Mouse (Mus musculus) limb, embryonic 13.5 days (tissue): ENCODE data around the gene Aes. TPM values are rescaled to one million over a fixed set of nuclear protein-coding genes. Genes with fewer than 3 reads are reported as not detected.

ENCODE experiments used
- ATAC-seq: fragments of 200-750 bp; cut with Nextera tagmentation; 2 replicates; pipeline ENCODE4 v1.8.0; 2017; ENCODE audit warnings: low read depth, moderate number of reproducible peaks, moderate TSS enrichment; ENCODE audit not compliant: low FRiP score
- H3K27ac ChIP-seq: fragments of 300-500 bp; sonication (generic); 2 replicates; pipeline ENCODE4 v1.5.1; 2015; ENCODE audit warnings: inconsistent platforms, mild to moderate bottlenecking, moderate library complexity
- H3K27me3 ChIP-seq: fragments of 300-500 bp; sonication (generic); 2 replicates; pipeline ENCODE4 v1.6.1; 2015; ENCODE audit warnings: mild to moderate bottlenecking, inconsistent platforms
- H3K36me3 ChIP-seq: fragments of 300-500 bp; sonication (generic); 2 replicates; pipeline ENCODE4 v1.6.1; 2015; ENCODE audit warnings: inconsistent platforms, mild to moderate bottlenecking, moderate library complexity
- H3K4me1 ChIP-seq: fragments of 300-500 bp; sonication (generic); 2 replicates; pipeline ENCODE4 v1.6.1; 2015; ENCODE audit warnings: inconsistent platforms
- H3K4me2 ChIP-seq: fragments of 300-500 bp; sonication (generic); replicated peaks from 2 replicates; pipeline ENCODE4 v1.6.1; 2015; ENCODE audit warnings: inconsistent platforms, mild to moderate bottlenecking, moderate library complexity
- H3K4me3 ChIP-seq: fragments of 300-500 bp; sonication (generic); 2 replicates; pipeline ENCODE4 v1.5.1; 2015; ENCODE audit warnings: moderate library complexity, mild to moderate bottlenecking, inconsistent platforms
- H3K9ac ChIP-seq: fragments of 300-500 bp; sonication (generic); 2 replicates; pipeline ENCODE4 v1.6.1; 2015; ENCODE audit warnings: mild to moderate bottlenecking, inconsistent platforms
- H3K9me3 ChIP-seq: fragments of 300-500 bp; sonication (generic); 2 replicates; pipeline ENCODE4 v1.6.1; 2016; ENCODE audit warnings: inconsistent platforms
- WGBS: fragments of 180-500 bp; shearing (Covaris S2); methylation state at CpG from one replicate; pipeline ENCODE4 v1.1.7; 2015; 5-methylcytosine and 5-hydroxymethylcytosine counted together
- polyA plus RNA-seq: library from polyadenylated mRNA; unstranded; fragments of >200 nt; fragmentation: Nextera tagmentation; extraction: Ambion mirVana; gene quantifications from 2 replicates; pipeline ENCODE4 v1.2.1, GENCODE M21; 2015

Aes gene
- polyA plus RNA-seq, 1 experiment from 2014 or later: 492 TPM

GRCm38 (mm10) chr10:81593223-81593622 lies 33.9 kb downstream of the Aes start:
- WGBS: 57% methylated on average over 4 of the region's 4 CpGs
- Histone ChIP-seq H3K4me2 (no peak overlapping the region), H3K27ac (no peak overlapping the region), H3K4me1 (peaks cover 34% of the 10 kb centered on the region), H3K27me3 (peaks cover 30% of the 10 kb centered on the region; the same call in 1 of the 2 replicates), H3K9ac (no peak overlapping the region), H3K4me3 (no peak overlapping the region), H3K9me3 (no peaks in the 10 kb centered on the region), H3K36me3 (peaks cover 22% of the 10 kb centered on the region)
- ATAC-seq: no peak

- H3K27ac ChIP-seq: no peak overlapping the region
- peaks cover 35% of the 10 kb centered on the region for H3K4me1 ChIP-seq
- no peak overlapping the region for H3K4me3 ChIP-seq
- 69% methylated on average over 18 of the region's 18 CpGs for WGBS
- no peaks in the 10 kb centered on the region for H3K9me3 ChIP-seq
- H3K9ac ChIP-seq: no peak overlapping the region
- ATAC-seq: no peak
- peaks cover 30% of the 10 kb centered on the region; the same call in 1 of the 2 replicates for H3K27me3 ChIP-seq
- H3K4me2 ChIP-seq: no peak overlapping the region
- H3K36me3 ChIP-seq: peaks cover 14% of the 10 kb centered on the region
These were observed 34.6 kb downstream of the Aes start for GRCm38 (mm10) chr10:81593935-81594334.

GRCm38 (mm10) chr10:81595599-81595998 lies 36.3 kb downstream of the Aes start:
- Histone ChIP-seq H3K36me3 (no peaks in the 10 kb centered on the region), H3K4me2 (peak overlapping the region; percentile 60), H3K4me3 (no peak overlapping the region), H3K27me3 (peaks cover 30% of the 10 kb centered on the region; the same call in 1 of the 2 replicates), H3K9ac (peak overlapping the region; percentile 48), H3K9me3 (no peaks in the 10 kb centered on the region), H3K4me1 (peaks cover 46% of the 10 kb centered on the region), H3K27ac (peak overlapping the region; percentile 87; the same call in 1 of the 2 replicates)
- ATAC-seq: no peak
- WGBS: 22% methylated on average over 5 of the region's 5 CpGs

DNA sequence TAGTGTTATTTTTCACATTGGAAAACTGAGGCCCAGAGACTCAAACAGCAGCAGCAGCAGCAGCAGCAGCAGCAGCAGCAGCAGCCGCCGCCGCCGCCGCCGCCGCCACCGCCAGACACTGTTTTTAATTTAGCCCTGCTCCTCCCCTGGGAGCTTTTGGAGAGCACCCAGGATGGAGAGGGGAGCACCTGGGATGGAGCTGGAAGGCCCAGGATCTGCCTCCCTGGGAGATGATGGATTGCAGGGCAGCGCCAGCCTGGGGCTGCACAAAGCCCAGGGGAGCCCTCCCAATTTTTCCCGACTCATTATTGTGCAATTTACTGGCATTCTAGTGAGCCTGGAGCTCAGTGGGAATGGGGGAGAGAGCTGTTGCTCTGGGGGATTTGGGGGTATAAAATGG lies 37.3 kb downstream of the Aes start:
- ATAC-seq: no peak; the same call in 1 of the 2 replicates
- peak overlapping the region; percentile 28 for H3K4me3 ChIP-seq

DNA sequence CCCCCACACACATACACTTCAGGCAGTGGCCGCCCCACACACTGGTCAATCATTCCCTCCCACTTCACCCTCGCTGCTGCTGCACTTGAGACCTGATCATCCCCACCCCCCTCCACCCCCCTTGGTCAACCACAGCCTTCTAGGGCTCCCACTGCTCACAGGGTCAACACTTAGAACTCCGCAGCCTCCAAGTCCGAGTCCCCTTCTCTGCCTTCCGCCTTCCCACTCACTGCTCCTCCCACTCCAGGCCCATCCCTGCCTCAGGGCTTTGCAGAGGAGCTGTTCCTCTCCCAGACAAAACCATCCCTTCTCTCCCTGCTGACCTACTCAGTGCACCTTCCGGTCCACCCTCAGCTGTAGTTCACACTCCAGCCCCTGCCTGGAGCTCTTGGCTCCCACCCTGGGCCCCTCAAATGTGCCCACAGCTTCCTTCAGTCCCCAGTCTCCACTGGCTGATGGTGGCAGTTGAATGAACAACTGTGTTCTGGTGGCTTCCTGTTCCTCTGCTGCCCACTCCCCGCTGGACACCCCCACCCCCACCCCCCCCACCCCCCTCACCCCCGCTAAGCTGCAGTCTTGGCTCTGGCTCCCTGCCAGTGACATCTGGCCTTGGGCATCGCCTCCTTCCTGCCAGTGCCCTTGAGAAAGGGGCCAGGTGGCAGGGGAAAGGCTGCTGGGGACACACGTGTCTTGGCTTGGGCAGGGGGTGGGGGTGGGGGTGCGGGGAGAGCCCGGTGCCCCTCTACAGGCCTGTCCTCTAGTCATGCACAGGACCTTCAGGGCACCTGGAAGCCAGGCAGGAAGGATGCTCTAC lies 38.1 kb downstream of the Aes start:
- H3K4me2 ChIP-seq: peak overlapping the region; percentile 60
- H3K36me3 ChIP-seq: no peaks in the 10 kb centered on the region
- 5% methylated on average over 11 of the region's 12 CpGs for WGBS
- ATAC-seq: peak; percentile 22
- H3K27ac ChIP-seq: peak overlapping the region; percentile 87
- H3K27me3 ChIP-seq: peaks cover 21% of the 10 kb centered on the region; the same call in 1 of the 2 replicates
- peak overlapping the region; percentile 28 for H3K4me3 ChIP-seq
- peaks cover 61% of the 10 kb centered on the region for H3K4me1 ChIP-seq
- peak overlapping the region; percentile 48 for H3K9ac ChIP-seq
- no peaks in the 10 kb centered on the region for H3K9me3 ChIP-seq

More for the DNA sequence above, 37.3 kb downstream of the Aes start:
- H3K4me2 ChIP-seq: peak overlapping the region; percentile 60
- peaks cover 26% of the 10 kb centered on the region; the same call in 1 of the 2 replicates for H3K27me3 ChIP-seq
- peak overlapping the region; percentile 87 for H3K27ac ChIP-seq
- peaks cover 54% of the 10 kb centered on the region for H3K4me1 ChIP-seq
- no peaks in the 10 kb centered on the region for H3K36me3 ChIP-seq
- no peaks in the 10 kb centered on the region for H3K9me3 ChIP-seq
- peak overlapping the region; percentile 48 for H3K9ac ChIP-seq
- WGBS: 2% methylated on average over 10 of the region's 10 CpGs

DNA sequence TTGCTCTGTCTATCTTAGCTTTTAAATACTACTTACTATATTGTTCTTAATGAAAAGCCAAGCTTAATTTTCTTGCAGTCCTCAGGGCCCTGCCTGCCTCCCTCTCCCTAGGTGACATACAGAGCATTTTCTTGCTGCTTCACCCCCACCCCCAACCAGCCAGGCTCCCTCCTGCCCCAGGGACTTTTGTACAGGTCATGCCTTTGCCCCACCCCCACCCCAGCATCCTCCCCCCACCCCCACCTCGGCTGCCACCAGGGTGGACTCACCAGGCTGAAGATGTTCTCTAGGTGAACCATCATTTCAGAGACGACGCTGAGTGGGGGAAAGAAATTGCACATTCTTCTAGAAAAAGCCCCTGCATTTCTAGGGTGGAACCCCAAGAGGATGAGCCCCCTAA lies 39.1 kb downstream of the Aes start:
- no peak overlapping the region for H3K4me3 ChIP-seq
- H3K36me3 ChIP-seq: no peaks in the 10 kb centered on the region
- no peaks in the 10 kb centered on the region for H3K9me3 ChIP-seq
- H3K9ac ChIP-seq: no peak overlapping the region
- peaks cover 68% of the 10 kb centered on the region for H3K4me1 ChIP-seq
- peaks cover 18% of the 10 kb centered on the region; the same call in 1 of the 2 replicates for H3K27me3 ChIP-seq
- no peak for ATAC-seq
- no peak overlapping the region; the same call in 1 of the 2 replicates for H3K27ac ChIP-seq
- WGBS: 24% methylated on average over 3 of the region's 3 CpGs
- H3K4me2 ChIP-seq: no peak overlapping the region

- Histone ChIP-seq H3K4me3 (no peak overlapping the region), H3K27me3 (peaks cover 15% of the 10 kb centered on the region; the same call in 1 of the 2 replicates), H3K36me3 (no peaks in the 10 kb centered on the region), H3K27ac (no peak overlapping the region), H3K4me2 (no peak overlapping the region), H3K9me3 (no peaks in the 10 kb centered on the region), H3K9ac (no peak overlapping the region), H3K4me1 (peaks cover 69% of the 10 kb centered on the region)
- 26% methylated on average over 6 of the region's 6 CpGs for WGBS
- ATAC-seq: no peak
These were observed 39.6 kb downstream of the Aes start for GRCm38 (mm10) chr10:81598871-81599270.

DNA sequence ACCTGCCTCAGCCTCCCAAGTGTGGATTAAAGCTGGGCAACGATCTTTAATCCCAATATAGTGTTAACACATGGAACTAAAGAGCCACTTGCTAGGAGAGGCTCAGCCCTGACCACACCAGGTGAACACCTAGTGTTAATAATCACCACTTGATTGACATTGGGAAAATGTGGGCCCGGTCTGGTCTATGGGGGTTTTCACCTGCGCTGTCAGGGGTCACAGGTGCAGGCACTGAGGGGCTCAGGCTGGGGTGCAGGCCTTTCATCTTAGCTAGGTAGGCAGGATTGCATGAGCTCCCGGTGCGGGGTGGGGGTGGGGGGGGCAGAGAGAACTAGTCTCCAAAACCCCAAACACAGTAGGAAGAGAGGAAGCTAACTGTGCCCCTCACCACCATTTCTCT lies 40.3 kb downstream of the Aes start:
- H3K4me3 ChIP-seq: no peak overlapping the region
- H3K27ac ChIP-seq: no peak overlapping the region; the same call in 1 of the 2 replicates
- 53% methylated on average over 5 of the region's 5 CpGs for WGBS
- peaks cover 7% of the 10 kb centered on the region; the same call in 1 of the 2 replicates for H3K27me3 ChIP-seq
- H3K9me3 ChIP-seq: no peaks in the 10 kb centered on the region
- no peak overlapping the region for H3K9ac ChIP-seq
- H3K36me3 ChIP-seq: no peaks in the 10 kb centered on the region
- no peak for ATAC-seq
- H3K4me2 ChIP-seq: no peak overlapping the region
- H3K4me1 ChIP-seq: peaks cover 76% of the 10 kb centered on the region

- Histone ChIP-seq H3K9me3 (no peaks in the 10 kb centered on the region), H3K27ac (no peak overlapping the region; the same call in 1 of the 2 replicates), H3K4me2 (no peak overlapping the region), H3K4me3 (no peak overlapping the region), H3K27me3 (peaks cover 2% of the 10 kb centered on the region; the same call in 1 of the 2 replicates), H3K36me3 (no peaks in the 10 kb centered on the region), H3K4me1 (peaks cover 77% of the 10 kb centered on the region), H3K9ac (no peak overlapping the region)
- no peak for ATAC-seq
- 45% methylated on average over 10 of the region's 10 CpGs for WGBS
These were observed 40.8 kb downstream of the Aes start for GRCm38 (mm10) chr10:81600096-81600495.

DNA sequence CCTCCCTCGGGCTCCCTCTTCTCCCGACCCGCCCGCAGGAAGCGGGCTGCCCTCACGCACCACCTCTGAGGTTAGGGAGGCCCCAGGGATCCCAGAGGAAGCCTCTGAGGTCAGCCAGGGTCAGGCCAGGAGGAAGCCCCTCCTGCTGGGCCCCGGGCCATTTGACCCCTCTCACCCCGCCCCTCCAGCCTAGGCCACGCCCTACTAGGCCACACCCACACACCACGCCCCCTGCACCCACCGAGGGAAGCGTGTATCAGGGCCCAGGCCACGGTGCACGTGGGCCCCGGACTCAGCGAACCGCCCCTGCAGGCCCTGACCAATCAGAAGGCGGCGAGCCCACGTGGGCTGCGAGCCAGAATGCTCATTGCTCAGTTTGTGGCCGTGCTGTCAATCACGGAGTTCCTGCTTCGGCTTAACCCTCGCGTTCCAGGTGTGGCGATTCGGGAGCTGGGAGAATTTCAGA lies 41.5 kb downstream of the Aes start, which contains the start of gene Tle6:
Gene Tle6, minus strand, starts transcription at position 336 of the 466 bp plus-strand sequence.
- no peaks in the 10 kb centered on the region for H3K9me3 ChIP-seq
- H3K9ac ChIP-seq: 0 out of 2 replicates have a peak within 1 kb of the TSS, but pooled peaks have one; percentile 25
- H3K27ac ChIP-seq: no peak within 1 kb of the TSS; the same call in 1 of the 2 replicates
- H3K4me3 ChIP-seq: peak within 1 kb of the TSS; percentile 30
- H3K36me3 ChIP-seq: no peaks in the 10 kb centered on the region
- WGBS: 0% methylated on average over 28 of the region's 28 CpGs
- peaks cover 76% of the 10 kb centered on the region for H3K4me1 ChIP-seq
- H3K4me2 ChIP-seq: peak within 1 kb of the TSS; percentile 60
- H3K27me3 ChIP-seq: no peaks in the 10 kb centered on the region
- peak; percentile 83 for ATAC-seq

DNA sequence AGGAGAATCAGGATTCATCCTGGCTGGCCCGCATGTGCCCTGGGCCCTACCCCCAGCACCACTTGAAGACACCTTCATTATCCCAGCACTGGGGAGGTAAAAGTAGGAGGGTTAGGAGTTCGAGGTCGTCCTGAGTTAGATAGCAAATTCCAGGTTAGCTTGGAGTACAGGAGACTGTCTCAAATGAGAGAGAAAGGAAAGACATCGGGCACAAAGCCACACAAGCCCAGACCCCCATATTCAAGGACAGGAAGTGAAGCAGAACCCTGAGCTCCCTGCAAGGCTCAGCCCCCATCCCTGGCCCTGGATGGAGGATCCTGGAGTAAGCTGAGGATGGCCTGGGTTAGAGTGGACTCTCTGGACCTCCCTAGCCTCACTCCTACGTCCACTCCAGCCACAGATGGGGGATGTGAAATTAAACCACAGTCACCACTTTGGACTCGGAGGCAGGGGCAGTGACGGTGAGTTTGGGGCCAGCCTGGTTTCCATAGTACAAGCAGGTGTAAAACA lies 42.2 kb downstream of the Aes start:
- Histone ChIP-seq H3K4me2 (peak overlapping the region; percentile 60), H3K36me3 (no peaks in the 10 kb centered on the region), H3K27ac (no peak overlapping the region), H3K4me3 (no peak overlapping the region), H3K9me3 (no peaks in the 10 kb centered on the region), H3K27me3 (no peaks in the 10 kb centered on the region), H3K4me1 (peaks cover 69% of the 10 kb centered on the region), H3K9ac (0 out of 2 replicates have a peak overlapping the region, but pooled peaks have one; percentile 25)
- WGBS: 17% methylated on average over 7 of the region's 7 CpGs
- no peak for ATAC-seq

- no peak overlapping the region for H3K4me3 ChIP-seq
- H3K4me2 ChIP-seq: no peak overlapping the region
- WGBS: 12% methylated on average over 4 of the region's 4 CpGs
- H3K36me3 ChIP-seq: 0 out of 2 replicates have a peak, but pooled peaks cover 2% of the 10 kb centered on the region
- no peaks in the 10 kb centered on the region for H3K27me3 ChIP-seq
- no peak for ATAC-seq
- H3K4me1 ChIP-seq: peaks cover 63% of the 10 kb centered on the region
- H3K9ac ChIP-seq: no peak overlapping the region
- no peak overlapping the region for H3K27ac ChIP-seq
- H3K9me3 ChIP-seq: no peaks in the 10 kb centered on the region
These were observed 43.5 kb downstream of the Aes start for GRCm38 (mm10) chr10:81602741-81603151.
